Mouse (Mus musculus) midbrain, embryonic 11.5 days (tissue): ENCODE measurements at regions not wholly inside any gene's neighbourhood (a gene's known extent, or its start where the extent isn't known, plus 50 kb on each side); places are given as distances from the start of the nearest gene placed in this dataset.
A peak's percentile ranks its signal among the peaks of the same experiment; 100 is the strongest.

Experiments
- ATAC-seq: fragments of 200-750 bp; cut with Nextera tagmentation; 2 replicates; pipeline ENCODE4 v1.8.0; 2017; ENCODE audit warnings: moderate TSS enrichment, moderate library complexity; ENCODE audit not compliant: low FRiP score
- DNase-seq: peaks from one replicate; pipeline ENCODE4 v3.0.0; 2015; ENCODE audit warnings: low spot score; ENCODE audit errors: missing footprints
- H3K27ac ChIP-seq: fragments of 300-500 bp; sonication (generic); 2 replicates; pipeline ENCODE4 v1.5.1; 2014; ENCODE audit warnings: low read depth, low read length
- H3K27me3 ChIP-seq: fragments of 300-500 bp; sonication (generic); 2 replicates; pipeline ENCODE4 v1.6.1; 2014; ENCODE audit warnings: mild to moderate bottlenecking, low read length, moderate library complexity, mixed read lengths; ENCODE audit not compliant: control insufficient read depth, insufficient read depth
- H3K36me3 ChIP-seq: fragments of 300-500 bp; sonication (generic); 2 replicates; pipeline ENCODE4 v1.6.1; 2014; ENCODE audit warnings: mild to moderate bottlenecking, low read length, moderate library complexity, mixed read lengths; ENCODE audit not compliant: control insufficient read depth, insufficient read depth
- H3K4me1 ChIP-seq: fragments of 300-500 bp; sonication (generic); 2 replicates; pipeline ENCODE4 v1.6.1; 2014; ENCODE audit warnings: low read length; ENCODE audit not compliant: control insufficient read depth, insufficient read depth
- H3K4me2 ChIP-seq: fragments of 300-500 bp; sonication (generic); 2 replicates; pipeline ENCODE4 v1.6.1; 2014; ENCODE audit warnings: mild to moderate bottlenecking, moderate library complexity
- H3K4me3 ChIP-seq: fragments of 300-500 bp; sonication (generic); 2 replicates; pipeline ENCODE4 v1.5.1; 2014; ENCODE audit warnings: low read depth, low read length
- H3K9ac ChIP-seq: fragments of 300-500 bp; sonication (generic); 2 replicates; pipeline ENCODE4 v1.6.1; 2014; ENCODE audit warnings: low read length
- H3K9me3 ChIP-seq: fragments of 300-500 bp; sonication (generic); 2 replicates; pipeline ENCODE4 v1.6.1; 2016; ENCODE audit warnings: low read length; ENCODE audit not compliant: control insufficient read depth
- WGBS: fragments of 180-500 bp; shearing (Covaris S2); extraction: QIAGEN DNeasy Blood & Tissue Kit; methylation state at CpG from one replicate; pipeline ENCODE4 v1.1.7; 2014; 5-methylcytosine and 5-hydroxymethylcytosine counted together

GRCm38 (mm10) chr2:159625306-159625705 is 708.7 kb downstream of the Gm826 start:
- no peaks in the 10 kb centered on the region for H3K9me3 ChIP-seq
- no peak overlapping the region for H3K9ac ChIP-seq

GRCm38 (mm10) chr2:159645861-159646260 is 688.1 kb downstream of the Gm826 start:
- Histone ChIP-seq H3K9me3 (no peaks in the 10 kb centered on the region), H3K9ac (no peak overlapping the region), H3K4me2 (no peak overlapping the region), H3K36me3 (no peaks in the 10 kb centered on the region), H3K27ac (no peak overlapping the region), H3K4me1 (no peaks in the 10 kb centered on the region), H3K27me3 (no peaks in the 10 kb centered on the region), H3K4me3 (no peak overlapping the region)
- 55% methylated on average over 4 of the region's 4 CpGs for WGBS
- DNase-seq (no peak), ATAC-seq (no peak)

More at GRCm38 (mm10) chr2:159625306-159625705, 708.7 kb downstream of the Gm826 start:
- Histone ChIP-seq H3K4me2 (no peak overlapping the region), H3K36me3 (no peaks in the 10 kb centered on the region), H3K4me1 (no peaks in the 10 kb centered on the region), H3K27ac (no peak overlapping the region), H3K4me3 (no peak overlapping the region), H3K27me3 (no peaks in the 10 kb centered on the region)
- 72% methylated on average over 1 of the region's 1 CpGs for WGBS
- ATAC-seq (no peak), DNase-seq (no peak)

GRCm38 (mm10) chr2:159646595-159646994 is 687.4 kb downstream of the Gm826 start:
- DNase-seq: no peak
- Histone ChIP-seq H3K27me3 (no peaks in the 10 kb centered on the region), H3K4me3 (no peak overlapping the region), H3K4me1 (no peaks in the 10 kb centered on the region), H3K4me2 (no peak overlapping the region), H3K9ac (no peak overlapping the region), H3K9me3 (no peaks in the 10 kb centered on the region), H3K36me3 (no peaks in the 10 kb centered on the region), H3K27ac (no peak overlapping the region)
- no peak for ATAC-seq
- 91% methylated on average over 2 of the region's 2 CpGs for WGBS

GRCm38 (mm10) chr2:159652243-159652642 is 681.7 kb downstream of the Gm826 start:
- Histone ChIP-seq H3K4me2 (no peak overlapping the region), H3K4me3 (no peak overlapping the region), H3K27me3 (no peaks in the 10 kb centered on the region), H3K27ac (no peak overlapping the region), H3K9me3 (no peaks in the 10 kb centered on the region), H3K9ac (no peak overlapping the region), H3K4me1 (no peaks in the 10 kb centered on the region), H3K36me3 (no peaks in the 10 kb centered on the region)
- DNase-seq (no peak), ATAC-seq (no peak)
- WGBS: 80% methylated on average over 3 of the region's 3 CpGs

- Histone ChIP-seq H3K4me1 (no peaks in the 10 kb centered on the region), H3K27me3 (no peaks in the 10 kb centered on the region), H3K36me3 (no peaks in the 10 kb centered on the region), H3K9me3 (no peaks in the 10 kb centered on the region), H3K4me3 (no peak overlapping the region), H3K9ac (no peak overlapping the region), H3K27ac (no peak overlapping the region), H3K4me2 (no peak overlapping the region)
- no peak for ATAC-seq
- no peak for DNase-seq
- 55% methylated on average over 3 of the region's 3 CpGs for WGBS
Observed at GRCm38 (mm10) chr2:159676845-159677244, 657.1 kb downstream of the Gm826 start.

- Histone ChIP-seq H3K4me1 (no peaks in the 10 kb centered on the region), H3K4me3 (no peak overlapping the region), H3K9me3 (no peaks in the 10 kb centered on the region), H3K27me3 (no peaks in the 10 kb centered on the region), H3K4me2 (no peak overlapping the region), H3K9ac (no peak overlapping the region), H3K27ac (no peak overlapping the region), H3K36me3 (no peaks in the 10 kb centered on the region)
- DNase-seq (no peak), ATAC-seq (no peak)
- WGBS: 81% methylated on average over 1 of the region's 1 CpGs
Observed at GRCm38 (mm10) chr2:159680641-159681040, 653.3 kb downstream of the Gm826 start.

GRCm38 (mm10) chr2:159703100-159703499 is 630.9 kb downstream of the Gm826 start:
- DNase-seq (peak; percentile 54), ATAC-seq (no peak)
- H3K4me1 ChIP-seq: no peaks in the 10 kb centered on the region
- H3K36me3 ChIP-seq: no peaks in the 10 kb centered on the region
- no peak overlapping the region for H3K4me3 ChIP-seq
- WGBS: 87% methylated on average over 3 of the region's 3 CpGs
- no peaks in the 10 kb centered on the region for H3K9me3 ChIP-seq
- H3K4me2 ChIP-seq: no peak overlapping the region
- H3K27me3 ChIP-seq: no peaks in the 10 kb centered on the region
- no peak overlapping the region for H3K27ac ChIP-seq
- no peak overlapping the region for H3K9ac ChIP-seq

- Histone ChIP-seq H3K27me3 (no peaks in the 10 kb centered on the region), H3K4me3 (no peak overlapping the region), H3K9me3 (no peaks in the 10 kb centered on the region), H3K4me1 (no peaks in the 10 kb centered on the region), H3K36me3 (no peaks in the 10 kb centered on the region), H3K4me2 (no peak overlapping the region), H3K27ac (no peak overlapping the region), H3K9ac (no peak overlapping the region)
- DNase-seq (no peak), ATAC-seq (no peak)
- WGBS: 88% methylated on average over 2 of the region's 2 CpGs
Observed at GRCm38 (mm10) chr2:159708141-159708540, 625.8 kb downstream of the Gm826 start.

GRCm38 (mm10) chr2:159714633-159715032 is 619.3 kb downstream of the Gm826 start:
- no peaks in the 10 kb centered on the region for H3K36me3 ChIP-seq
- no peaks in the 10 kb centered on the region for H3K27me3 ChIP-seq
- ATAC-seq (no peak), DNase-seq (no peak)
- no peak overlapping the region for H3K4me3 ChIP-seq
- no peaks in the 10 kb centered on the region for H3K9me3 ChIP-seq
- 48% methylated on average over 3 of the region's 3 CpGs for WGBS
- H3K9ac ChIP-seq: no peak overlapping the region
- no peaks in the 10 kb centered on the region for H3K4me1 ChIP-seq
- no peak overlapping the region for H3K27ac ChIP-seq
- no peak overlapping the region for H3K4me2 ChIP-seq

GRCm38 (mm10) chr2:159718738-159719137 is 615.2 kb downstream of the Gm826 start:
- 58% methylated on average over 2 of the region's 2 CpGs for WGBS

More at GRCm38 (mm10) chr2:159718738-159719137, 615.2 kb downstream of the Gm826 start:
- no peak overlapping the region for H3K9ac ChIP-seq
- no peaks in the 10 kb centered on the region for H3K27me3 ChIP-seq
- no peak overlapping the region for H3K4me2 ChIP-seq
- no peaks in the 10 kb centered on the region for H3K36me3 ChIP-seq
- DNase-seq: peak; percentile 26
- no peak for ATAC-seq
- no peak overlapping the region for H3K27ac ChIP-seq
- H3K4me3 ChIP-seq: no peak overlapping the region
- H3K4me1 ChIP-seq: no peaks in the 10 kb centered on the region
- no peaks in the 10 kb centered on the region for H3K9me3 ChIP-seq
